In the genomic region with DNA sequence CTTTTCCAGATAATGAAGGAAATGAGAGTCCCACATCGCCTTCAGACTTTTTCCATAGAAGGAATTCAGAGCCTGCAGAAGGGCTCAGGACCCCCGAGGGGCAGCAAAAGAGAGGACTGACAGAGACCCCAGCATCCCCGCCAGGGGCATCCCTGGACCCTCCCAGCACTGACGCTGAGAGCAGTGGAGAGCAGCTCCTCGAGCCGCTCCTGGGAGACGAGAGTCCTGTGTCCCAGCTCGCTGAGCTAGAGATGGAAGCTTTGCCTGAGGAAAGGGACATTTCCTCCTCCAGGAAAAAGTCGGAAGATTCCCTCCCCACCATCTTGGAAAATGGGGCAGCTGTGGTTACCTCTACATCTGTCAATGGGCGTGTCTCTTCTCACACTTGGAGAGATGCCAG, we compare ENCODE assay signal across 14 mouse cellular contexts. TPM values are rescaled to one million over a fixed set of nuclear protein-coding genes. Genes with fewer than 3 reads are reported as not detected.
"Had no signal": no experiment of that assay in that cellular context is flagged by ENCODE, and none has a peak within 500 bp of the region (broad histone marks: within the 10 kb centered on the region; RNA-seq: fewer than 3 reads in every experiment).

No protein-coding gene starts in this region.

- DNase-seq: kidney, postnatal 10 days; left cerebral cortex, postnatal 4 days; lung, embryonic 14.5 days; lung, postnatal 10 days; lung, postnatal 4 days; retina, postnatal 1 day; right cerebral cortex, postnatal 4 days; spleen, adult 18-20 months; thymus, postnatal 36 days had no signal

- H3K27ac ChIP-seq: liver, embryonic 14.5 days; midbrain, embryonic 15.5 days; neural tube, embryonic 13.5 days had no signal

- H3K4me2 ChIP-seq: lung, embryonic 14.5 days; midbrain, embryonic 11.5 days; midbrain, embryonic 15.5 days; neural tube, embryonic 13.5 days had no signal

- H3K9ac ChIP-seq: liver, embryonic 14.5 days; lung, embryonic 14.5 days; midbrain, embryonic 15.5 days; neural tube, embryonic 13.5 days had no signal

- ATAC-seq: midbrain, embryonic 15.5 days had no signal

- H3K4me3 ChIP-seq: midbrain, embryonic 15.5 days; neural tube, embryonic 13.5 days had no signal

- H3K9me3 ChIP-seq: midbrain, embryonic 15.5 days; neural tube, embryonic 13.5 days had no signal

- H3K27me3 ChIP-seq: midbrain, embryonic 15.5 days; neural tube, embryonic 13.5 days had no signal

RNA-seq across cellular contexts. Expression of a gene that starts 8.3 kb away (rescaled TPM):
- total RNA-seq: left cerebral cortex, postnatal 4 days had no signal
- polyA plus RNA-seq: kidney, embryonic 14.5 days had no signal
